Mouse (Mus musculus): ENCODE results near the gene Dcdc2a. TPM values are rescaled to one million over a fixed set of nuclear protein-coding genes. Genes with fewer than 3 reads are reported as not detected.

Dcdc2a gene
- not detected in 2 replicates for polyA plus RNA-seq (2012)

GRCm38 (mm10) chr13:25055873-25056667, at the start of gene Dcdc2a:
Gene Dcdc2a (plus strand): TSS chr13:25056004.
- no peak for TF ChIP-seq GATA1 (IDR thresholded peaks at IDR 0.05; ENCODE audit: low read length)

GRCm38 (mm10) chr13:25007115-25007514, 48.7 kb upstream of the Dcdc2a start:
- no peak for TF ChIP-seq GATA1 (IDR thresholded peaks at IDR 0.05; ENCODE audit: low read length)

GRCm38 (mm10) chr13:25018316-25018715, 37.5 kb upstream of the Dcdc2a start:
- TF ChIP-seq GATA1 (IDR thresholded peaks at IDR 0.05; ENCODE audit: low read length), result no peak

GRCm38 (mm10) chr13:25019793-25020539, 35.8 kb upstream of the Dcdc2a start, which contains the start of gene Mrs2:
Gene Mrs2 (minus strand): TSS chr13:25020379.
- TF ChIP-seq GATA1 (IDR thresholded peaks at IDR 0.05; ENCODE audit: low read length), result no peak

GRCm38 (mm10) chr13:25020540-25020892, 35.3 kb upstream of the Dcdc2a start:
- no peak for TF ChIP-seq GATA1 (IDR thresholded peaks at IDR 0.05; ENCODE audit: low read length)

GRCm38 (mm10) chr13:25022386-25022785, 33.4 kb upstream of the Dcdc2a start:
- no peak for TF ChIP-seq GATA1 (IDR thresholded peaks at IDR 0.05; ENCODE audit: low read length)

GRCm38 (mm10) chr13:25023129-25023528, 32.7 kb upstream of the Dcdc2a start:
- no peak for TF ChIP-seq GATA1 (IDR thresholded peaks at IDR 0.05; ENCODE audit: low read length)

GRCm38 (mm10) chr13:25024655-25025054, 31.1 kb upstream of the Dcdc2a start:
- no peak for TF ChIP-seq GATA1 (IDR thresholded peaks at IDR 0.05; ENCODE audit: low read length)

GRCm38 (mm10) chr13:25026409-25027113, 29.2 kb upstream of the Dcdc2a start:
- TF ChIP-seq GATA1 (IDR thresholded peaks at IDR 0.05; ENCODE audit: low read length), result no peak

GRCm38 (mm10) chr13:25027114-25027425, 28.7 kb upstream of the Dcdc2a start:
- no peak for TF ChIP-seq GATA1 (IDR thresholded peaks at IDR 0.05; ENCODE audit: low read length)

- TF ChIP-seq GATA1 (IDR thresholded peaks at IDR 0.05; ENCODE audit: low read length), result no peak
Measured at GRCm38 (mm10) chr13:25039488-25039887, 16.3 kb upstream of the Dcdc2a start.

GRCm38 (mm10) chr13:25052671-25053070, 3.1 kb upstream of the Dcdc2a start:
- no peak for TF ChIP-seq GATA1 (IDR thresholded peaks at IDR 0.05; ENCODE audit: low read length)

GRCm38 (mm10) chr13:25055111-25055554, 671 bp upstream of the Dcdc2a start:
- TF ChIP-seq GATA1 (IDR thresholded peaks at IDR 0.05; ENCODE audit: low read length), result no peak

- no peak for TF ChIP-seq GATA1 (IDR thresholded peaks at IDR 0.05; ENCODE audit: low read length)
Measured at GRCm38 (mm10) chr13:25066659-25067058, 10.9 kb downstream of the Dcdc2a start.

- no peak for TF ChIP-seq GATA1 (IDR thresholded peaks at IDR 0.05; ENCODE audit: low read length)
Measured at GRCm38 (mm10) chr13:25067183-25067582, 11.4 kb downstream of the Dcdc2a start.

GRCm38 (mm10) chr13:25069765-25070164, 14.0 kb downstream of the Dcdc2a start:
- no peak for TF ChIP-seq GATA1 (IDR thresholded peaks at IDR 0.05; ENCODE audit: low read length)
